Mouse (Mus musculus) fat pad, adult 2 months (tissue): Measurements from ENCODE around the gene Lgi4.

Experiments
- DNase-seq: peaks from one replicate; pipeline ENCODE4 v3.0.0-alpha.2; 2011; ENCODE audit warnings: low read depth, low spot score; ENCODE audit errors: extremely low read depth

Lgi4 gene

GRCm38 (mm10) chr7:31074713-31075069 is 15.5 kb downstream of the Lgi4 start:
- DNase-seq, result no peak

GRCm38 (mm10) chr7:31076492-31076891 is 17.4 kb downstream of the Lgi4 start, which contains the start of gene Fxyd3:
Gene Fxyd3 (minus strand): TSS chr7:31076704.
- DNase-seq, result no peak

GRCm38 (mm10) chr7:31077470-31077869 is 18.3 kb downstream of the Lgi4 start:
- no peak for DNase-seq

- no peak for DNase-seq
Observed at GRCm38 (mm10) chr7:31077885-31078445, 18.8 kb downstream of the Lgi4 start.

GRCm38 (mm10) chr7:31079670-31080069 is 20.5 kb downstream of the Lgi4 start:
- DNase-seq, result no peak

- DNase-seq, result no peak
Observed at GRCm38 (mm10) chr7:31080611-31081010, 21.5 kb downstream of the Lgi4 start.

GRCm38 (mm10) chr7:31081106-31081505 is 22.0 kb downstream of the Lgi4 start:
- DNase-seq, result no peak

GRCm38 (mm10) chr7:31082106-31082505 is 23.0 kb downstream of the Lgi4 start:
- DNase-seq, result no peak

- no peak for DNase-seq
Observed at GRCm38 (mm10) chr7:31082831-31083588, 23.9 kb downstream of the Lgi4 start.

- DNase-seq, result no peak
Observed at GRCm38 (mm10) chr7:31084140-31084539, 25.0 kb downstream of the Lgi4 start.

GRCm38 (mm10) chr7:31085171-31085570 is 26.0 kb downstream of the Lgi4 start:
- no peak for DNase-seq

- DNase-seq, result no peak
Observed at GRCm38 (mm10) chr7:31086175-31086755, 27.1 kb downstream of the Lgi4 start.

GRCm38 (mm10) chr7:31087262-31087661 is 28.1 kb downstream of the Lgi4 start:
- DNase-seq, result no peak

GRCm38 (mm10) chr7:31088206-31088605 is 29.1 kb downstream of the Lgi4 start:
- no peak for DNase-seq

GRCm38 (mm10) chr7:31089721-31090120 is 30.6 kb downstream of the Lgi4 start:
- no peak for DNase-seq

- no peak for DNase-seq
Observed at GRCm38 (mm10) chr7:31094774-31095501, 35.8 kb downstream of the Lgi4 start.

GRCm38 (mm10) chr7:31096892-31097564 is 37.9 kb downstream of the Lgi4 start:
- no peak for DNase-seq

- DNase-seq, result no peak
Observed at GRCm38 (mm10) chr7:31097583-31098248, 38.6 kb downstream of the Lgi4 start.

- no peak for DNase-seq
Observed at GRCm38 (mm10) chr7:31098697-31099611, 39.8 kb downstream of the Lgi4 start.

GRCm38 (mm10) chr7:31099612-31099982 is 40.5 kb downstream of the Lgi4 start:
- DNase-seq, result no peak
